Mouse (Mus musculus): ENCODE results near the gene Lenep.

DNA sequence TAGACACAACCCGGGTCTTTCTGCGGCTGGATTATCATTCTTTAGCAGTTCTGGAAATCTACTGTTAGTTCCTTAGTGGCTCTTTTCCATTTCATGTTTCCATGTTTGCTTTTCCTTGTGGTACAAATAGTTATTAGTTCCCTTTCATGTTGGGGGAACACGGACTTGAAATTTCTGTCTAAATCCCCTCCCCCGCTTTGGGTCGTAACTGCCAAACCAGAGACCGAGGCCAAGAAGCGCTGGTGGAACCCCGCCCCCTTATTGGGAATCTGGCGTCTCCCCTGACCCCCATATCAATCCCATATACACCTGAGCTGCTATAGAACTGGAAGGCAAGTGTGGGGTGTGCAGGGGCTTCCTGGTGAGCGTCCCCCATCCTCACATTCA, 7.2 kb downstream of the Lenep start:
- TF ChIP-seq CTCF (IDR thresholded peaks at IDR 0.05; ENCODE audit: borderline replicate concordance, insufficient read depth, low read depth, low read length) (no peak), POLR2A (IDR thresholded peaks at IDR 0.05; ENCODE audit: borderline replicate concordance, insufficient read depth, low read length) (no peak)

All from cerebellum, adult 2 months (tissue).